8 mouse cellular contexts compared by ENCODE assay signal in the genomic region with DNA sequence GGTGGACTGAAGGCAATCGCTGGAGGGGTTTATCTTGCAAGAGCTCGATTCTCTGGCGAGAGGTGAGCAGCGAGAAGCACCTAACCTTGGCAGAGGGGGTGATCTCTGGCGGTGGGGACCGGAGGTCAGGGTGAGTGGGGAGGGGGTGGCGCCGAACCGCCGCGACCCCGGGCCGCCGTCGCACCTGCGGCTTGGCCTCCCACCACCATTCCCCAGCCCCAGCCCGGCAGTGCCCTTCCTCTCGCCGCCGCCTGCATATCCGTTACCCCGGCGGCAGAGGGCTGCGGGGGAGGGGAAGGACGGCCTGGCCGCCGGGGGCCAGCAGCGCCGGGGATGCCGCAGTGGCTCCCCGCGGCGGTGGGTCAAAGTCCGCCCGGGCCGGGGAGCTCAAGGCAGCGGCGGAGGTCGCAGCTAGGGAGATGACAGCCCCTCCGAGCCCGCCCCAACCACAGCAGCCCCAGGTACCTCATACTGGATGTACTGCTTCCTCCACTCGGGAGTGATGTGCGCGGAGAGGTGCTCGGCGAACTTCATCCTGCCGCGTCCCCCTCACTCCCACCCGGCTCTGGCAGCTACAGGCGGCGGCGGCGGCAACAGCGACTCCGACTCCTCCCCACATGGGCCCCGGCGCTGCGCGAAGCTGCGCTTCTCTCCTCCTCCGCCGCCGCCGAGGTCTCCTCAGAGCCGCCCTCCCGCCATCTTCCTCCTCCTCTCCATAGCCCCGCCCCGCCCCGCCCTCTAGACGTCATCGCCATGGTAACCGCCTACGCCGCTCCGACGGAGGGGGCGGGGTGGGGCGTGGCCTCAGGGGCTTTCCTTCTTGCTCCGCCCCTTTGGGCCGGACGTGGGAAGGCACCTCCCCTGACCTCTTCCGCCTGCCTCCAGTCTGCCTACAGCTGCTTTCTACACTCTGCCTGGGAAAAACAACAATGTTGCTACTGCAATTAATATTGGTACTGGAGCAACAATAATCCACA. TPM values are rescaled to one million over a fixed set of nuclear protein-coding genes. Genes with fewer than 3 reads are reported as not detected.
DNase-seq lines count a peak whose midpoint lies in the region; ATAC-seq lines count a peak whose summit lies in the region.

Xpr1 (minus strand) TSS at position 715 of the 977 bp plus-strand sequence.

- no peaks in the 10 kb centered on the region for H3K36me3 ChIP-seq in intestine, embryonic 14.5 days (ENCODE audit: control insufficient read depth, insufficient read depth, low read length)

- H3K9me3 ChIP-seq in intestine, embryonic 14.5 days (ENCODE audit: control insufficient read depth, low read length), result no peaks in the 10 kb centered on the region

- H3K4me2 ChIP-seq in intestine, embryonic 14.5 days (ENCODE audit: low read length), result peak within 1 kb of the TSS; percentile 61

- no peaks in the 10 kb centered on the region for H3K27me3 ChIP-seq in intestine, embryonic 14.5 days (replicated peaks; ENCODE audit: control insufficient read depth, insufficient read depth, low read length)

- peak; percentile 96 for ATAC-seq in intestine, embryonic 14.5 days (replicated peaks; ENCODE audit: low FRiP score, low TSS enrichment, low read depth)

- H3K27ac ChIP-seq in intestine, embryonic 14.5 days (ENCODE audit: low read depth), result peak within 1 kb of the TSS; percentile 85

- under 1% methylated on average over 70 of the region's 82 CpGs for WGBS in intestine, embryonic 14.5 days

- peak; percentile 97 for DNase-seq in adipocyte (ENCODE audit: low spot score)
- DNase-seq in embryo, embryonic 10 days (ENCODE audit: low spot score), result peak; percentile 94
- peak; percentile 95 for DNase-seq in gastrocnemius, postnatal 14 days
- DNase-seq in intestine, embryonic 14.5 days (ENCODE audit: low spot score), result peak; percentile 97
- peak; percentile 94 to 96 for DNase-seq in left cerebral cortex, postnatal 14 days (ENCODE audit: low spot score in 2 of 2)
- peak; percentile 95 for DNase-seq in mesoderm, embryonic 11.5 days (ENCODE audit: low read depth, low spot score)
- peak; percentile 90 to 91 for DNase-seq in right cerebral cortex, postnatal 36 days (ENCODE audit: low spot score in 2 of 2)
- DNase-seq in yolk sac, embryonic 10.5 days (ENCODE audit: low spot score), result peak; percentile 96

- H3K4me3 ChIP-seq in intestine, embryonic 14.5 days (ENCODE audit: low read depth, low read length), result peak within 1 kb of the TSS; percentile 83

- intact Hi-C loops in gastrocnemius, postnatal 14 days (cut with DNase I; ENCODE audit: low total_unique reads), result loop anchor here (10.0 kb wide), 2 partner anchors 72 to 118 kb away; no protein-coding TSS in a partner anchor
- intact Hi-C loops in left cerebral cortex, postnatal 14 days (cut with DNase I), result loop anchor here (5.0 to 10.0 kb wide), 2 partner anchors 118 to 125 kb away; no protein-coding TSS in a partner anchor

- peak within 1 kb of the TSS; percentile 47 for H3K9ac ChIP-seq in intestine, embryonic 14.5 days (ENCODE audit: low read length)

- peaks cover 3% of the 10 kb centered on the region; the same call in 1 of the 2 replicates for H3K4me1 ChIP-seq in intestine, embryonic 14.5 days (replicated peaks; ENCODE audit: control insufficient read depth, insufficient read depth, low read length)

RNA-seq across cellular contexts. Expression of gene Xpr1, which starts in this region (rescaled TPM):
- total RNA-seq in gastrocnemius, postnatal 14 days (2021), result 10 to 100 TPM; 28.4 to 30.8 TPM
- 6.8 and 7.4 TPM in 2 replicates for polyA plus RNA-seq in intestine, embryonic 14.5 days (2014; fragmentation: Nextera tagmentation; extraction: Ambion mirVana)
- total RNA-seq in left cerebral cortex, postnatal 14 days (2021), result 10 to 100 TPM; 91.4 to 93.4 TPM

Comparison
In these comparisons a context has a peak if more than half of its experiments do, and no peak if none do; other contexts are left out.
1. Peak in every context shown above with its lines: DNase-seq, ATAC-seq, H3K4me3 ChIP-seq and H3K27ac ChIP-seq.